Mouse (Mus musculus): ENCODE data around the gene Ptpru.
A peak's percentile ranks its signal among the peaks of the same experiment; 100 is the strongest.

Gene Ptpru

DNA sequence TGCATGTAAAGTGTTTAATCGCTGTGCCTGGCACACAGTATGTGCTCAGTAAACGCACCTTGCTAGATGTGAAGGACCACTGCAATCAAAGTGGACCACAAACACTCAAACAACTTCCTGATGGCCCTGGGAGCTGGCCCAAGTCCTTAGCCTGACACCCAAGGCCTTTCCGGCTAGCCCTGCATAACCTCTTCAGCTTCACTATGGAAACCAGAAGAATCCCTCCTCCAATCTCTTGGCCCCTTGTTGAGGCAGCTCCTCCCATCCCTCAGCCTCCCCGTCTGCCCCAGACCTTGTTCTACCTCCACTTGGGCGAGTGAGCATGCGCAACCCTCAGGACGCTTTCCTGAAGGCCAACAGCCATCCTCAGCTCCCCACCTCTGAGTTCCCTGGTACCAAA is 51.3 kb downstream of the Ptpru start:
- DNase-seq (ENCODE audit: low spot score in 2 of 2) = no peak

DNA sequence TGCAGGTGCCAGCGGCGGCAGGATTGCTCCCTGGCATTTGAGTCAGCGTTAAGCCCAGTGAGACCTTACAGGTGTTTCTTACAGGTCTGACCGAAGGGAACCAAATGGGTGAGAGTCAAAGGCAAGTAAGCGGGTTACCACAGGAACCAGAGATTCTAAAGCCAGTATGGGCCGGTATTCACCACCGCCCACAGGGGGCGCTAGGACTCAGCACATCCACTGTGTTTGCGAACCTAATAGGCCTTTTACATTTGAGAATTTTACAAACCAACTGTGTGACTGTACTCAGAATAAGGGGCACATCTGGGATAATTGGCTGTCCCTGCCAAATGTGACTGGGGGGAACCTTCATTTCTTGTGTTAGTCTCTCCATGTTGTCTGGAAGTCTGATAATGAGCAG is 54.1 kb downstream of the Ptpru start:
- peak in 1 of 2 experiments; percentile 48 for DNase-seq (ENCODE audit: low spot score in 2 of 2)

DNA sequence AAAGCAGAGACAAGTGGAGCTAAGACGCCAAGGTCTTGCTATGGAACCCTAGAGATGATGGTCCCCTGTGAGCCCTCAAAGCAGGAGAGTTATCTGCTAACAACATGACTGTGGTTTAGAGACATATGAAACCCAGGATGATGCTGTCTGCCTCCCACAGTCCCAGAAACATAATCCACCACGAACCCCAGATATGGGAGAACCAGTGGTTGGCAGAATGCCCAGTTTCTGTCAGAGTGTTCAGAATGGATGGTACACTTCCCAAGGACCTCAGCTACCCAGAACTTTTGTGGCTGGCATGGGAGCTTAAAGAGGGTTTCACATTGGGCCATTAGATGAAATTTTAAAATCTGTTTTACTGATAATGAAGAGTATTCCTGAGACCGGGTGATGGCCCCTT is 57.1 kb downstream of the Ptpru start:
- peak in 1 of 2 experiments; percentile 32 for DNase-seq (ENCODE audit: low spot score in 2 of 2)

DNA sequence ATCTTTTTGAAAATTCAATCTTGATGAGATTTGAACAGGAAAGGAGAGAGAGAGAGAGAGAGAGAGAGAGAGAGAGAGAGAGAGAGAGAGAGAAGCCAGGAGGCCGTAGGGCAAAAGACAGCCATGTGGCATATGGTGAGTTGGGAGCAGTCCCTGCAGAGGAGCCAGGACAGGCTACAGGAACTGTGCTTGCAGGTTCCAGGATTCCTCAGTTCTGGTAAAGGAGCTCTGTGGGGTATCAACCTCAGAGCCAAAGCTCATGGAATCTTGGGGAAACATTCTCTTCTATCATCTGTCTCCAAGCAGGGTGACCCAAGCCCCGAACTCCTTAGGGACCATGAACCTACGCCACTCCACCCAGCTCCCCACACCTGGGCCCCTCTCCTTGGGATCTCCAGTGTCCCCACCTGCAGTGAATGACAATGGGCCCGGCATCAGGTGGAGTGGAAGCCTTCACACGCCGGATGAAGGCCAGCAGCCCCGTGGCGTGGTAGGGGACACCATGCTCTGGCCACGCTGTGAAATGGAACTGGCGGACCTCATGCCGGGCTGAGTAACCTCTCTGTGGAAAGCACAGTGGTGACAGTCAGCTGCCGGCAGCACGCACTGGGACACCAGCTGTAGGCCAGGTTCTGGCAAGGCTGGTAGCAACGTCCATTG is 59.3 kb downstream of the Ptpru start:
- DNase-seq (ENCODE audit: low spot score in 2 of 2) = no peak

DNA sequence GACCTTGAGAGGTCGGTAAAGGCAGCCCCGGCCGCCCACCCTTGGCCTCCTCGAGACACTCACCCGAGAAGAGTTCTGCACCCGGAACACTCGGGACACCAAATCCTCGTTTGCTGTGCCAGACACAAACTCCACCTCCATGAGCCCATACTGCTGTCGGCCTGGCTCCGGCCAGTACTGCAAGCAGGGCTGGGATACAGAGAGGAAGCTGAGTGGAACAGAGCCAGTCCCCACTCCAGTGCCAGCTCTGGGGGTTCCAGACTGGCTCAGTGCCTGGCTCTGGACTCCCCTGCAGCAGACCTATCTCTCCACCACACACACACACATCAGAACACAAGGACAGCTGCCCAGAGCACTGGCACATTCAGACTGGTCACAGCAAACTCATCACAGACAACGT is 66.7 kb downstream of the Ptpru start:
- DNase-seq (ENCODE audit: low spot score in 2 of 2) = no peak

DNA sequence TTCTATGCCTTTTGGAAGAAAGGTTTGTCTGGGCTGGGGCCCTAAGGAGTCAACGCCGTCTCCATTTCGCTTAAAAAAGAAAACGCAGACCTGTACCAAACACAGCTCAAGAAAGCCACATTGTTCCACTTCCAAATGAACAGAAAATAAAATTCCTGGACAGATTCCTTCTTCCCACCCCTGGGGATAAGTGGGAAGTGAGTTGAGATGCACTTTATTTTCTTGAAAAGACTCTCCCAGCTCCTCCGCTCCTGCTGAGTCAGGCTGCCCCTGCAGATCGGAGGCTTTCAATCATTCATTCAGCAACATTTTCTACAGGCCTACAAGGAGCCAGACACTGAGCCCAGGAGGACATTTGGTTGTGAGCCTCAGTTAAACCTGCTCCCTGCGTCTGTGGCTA is 74.2 kb downstream of the Ptpru start:
- peak in 1 of 2 experiments; percentile 31 for DNase-seq (ENCODE audit: low spot score in 2 of 2)

DNA sequence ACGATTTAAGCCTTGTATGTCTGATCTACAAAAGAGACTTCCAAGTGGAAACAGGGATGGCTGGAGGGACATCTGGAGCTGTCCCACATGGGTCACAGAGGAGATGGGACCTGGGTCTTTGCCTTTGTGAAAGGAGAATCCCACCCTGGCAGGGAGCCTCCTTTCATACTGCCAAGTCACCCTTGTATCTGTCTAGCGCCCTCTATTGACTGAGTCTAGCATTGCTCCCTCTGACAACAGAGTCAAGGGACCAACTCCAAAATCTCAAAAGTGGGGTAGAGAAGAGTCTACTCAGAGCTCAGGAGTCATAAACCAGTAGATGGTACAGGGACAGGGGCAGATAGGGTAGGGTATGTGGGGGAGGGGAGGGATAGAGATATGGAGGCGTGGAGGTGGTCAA is 74.6 kb downstream of the Ptpru start:
- DNase-seq (ENCODE audit: low spot score in 2 of 2) = peak in 1 of 2 experiments; percentile 16

DNA sequence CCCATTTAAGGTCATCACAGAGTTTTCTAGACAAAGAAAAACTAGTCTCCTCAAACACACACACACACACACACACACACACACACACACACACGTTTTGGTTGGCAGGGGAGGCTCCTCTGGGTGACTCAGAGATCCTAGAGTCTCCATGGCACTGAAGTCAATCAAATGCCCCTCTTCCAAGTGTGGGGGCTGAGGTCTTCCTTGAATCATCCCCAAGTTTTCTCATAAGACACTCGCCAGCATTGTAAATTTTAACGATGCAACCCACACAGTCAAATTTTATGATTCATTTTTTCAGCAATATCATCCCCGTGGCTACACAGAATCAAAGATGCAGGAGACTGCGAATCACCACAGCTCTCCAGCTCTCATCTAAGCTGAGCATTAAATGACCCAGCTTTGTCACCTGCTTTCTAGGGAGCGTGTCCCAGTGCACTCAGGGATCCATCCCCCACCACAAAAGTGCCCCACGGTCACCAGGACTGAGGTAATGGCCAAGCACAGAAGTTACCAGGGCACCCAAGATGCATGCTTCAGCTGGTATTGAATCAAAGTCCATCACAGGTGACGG is 75.8 kb downstream of the Ptpru start:
- DNase-seq (ENCODE audit: low spot score in 2 of 2) = peak in 1 of 2 experiments; percentile 39

DNA sequence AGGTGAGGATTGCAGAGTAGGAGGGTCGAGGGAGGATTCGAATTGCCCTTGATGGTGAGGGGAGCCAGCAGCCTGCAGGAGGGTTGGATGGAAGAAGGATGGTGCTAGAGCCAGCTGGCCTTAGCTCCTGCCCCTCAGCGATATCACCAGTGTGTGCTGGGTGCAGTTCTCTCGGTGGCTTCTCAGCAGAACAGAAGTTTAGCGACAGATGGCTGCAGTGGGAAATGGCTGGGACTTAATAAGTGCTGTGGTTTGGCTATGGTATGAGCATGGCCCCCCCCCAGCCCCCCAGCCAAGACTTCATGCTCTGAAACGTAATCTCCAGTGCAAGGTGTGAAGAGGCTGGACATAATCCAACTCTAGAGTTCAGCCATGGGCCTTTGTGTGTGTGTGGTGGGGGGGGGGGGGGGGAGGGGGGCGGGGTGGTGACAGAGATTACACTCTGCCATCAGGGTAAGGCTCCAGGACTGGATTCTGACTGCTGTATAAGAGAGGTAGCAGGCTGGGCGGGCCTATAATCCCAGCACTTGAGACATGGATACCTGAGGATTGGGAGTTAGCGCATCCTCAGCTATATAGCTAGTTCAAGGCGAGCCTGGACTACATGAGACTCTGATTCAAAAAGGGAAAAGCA is 85.8 kb downstream of the Ptpru start:
- no peak for DNase-seq (ENCODE audit: low spot score in 2 of 2)

DNA sequence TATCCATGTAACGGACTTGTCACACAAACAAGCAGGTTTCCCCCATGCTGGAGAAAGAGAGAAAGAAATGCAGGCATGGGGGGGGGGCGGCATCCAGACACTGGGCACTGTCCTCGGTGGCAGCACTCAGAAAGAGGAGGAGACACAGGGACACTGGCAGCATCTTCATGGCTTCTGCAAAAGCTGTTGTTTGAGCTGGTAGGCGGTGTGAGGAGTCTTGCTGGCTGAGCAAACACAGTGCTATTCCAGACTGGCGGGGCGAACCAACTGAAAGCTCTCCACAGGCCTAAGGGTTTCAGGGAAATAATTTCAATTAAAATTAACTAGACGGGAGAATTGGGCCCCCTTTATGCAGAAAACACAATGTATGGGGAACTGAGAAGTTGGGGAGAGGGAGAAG is 86.5 kb downstream of the Ptpru start:
- peak; percentile 47 to 57 for DNase-seq (ENCODE audit: low spot score in 2 of 2)

DNA sequence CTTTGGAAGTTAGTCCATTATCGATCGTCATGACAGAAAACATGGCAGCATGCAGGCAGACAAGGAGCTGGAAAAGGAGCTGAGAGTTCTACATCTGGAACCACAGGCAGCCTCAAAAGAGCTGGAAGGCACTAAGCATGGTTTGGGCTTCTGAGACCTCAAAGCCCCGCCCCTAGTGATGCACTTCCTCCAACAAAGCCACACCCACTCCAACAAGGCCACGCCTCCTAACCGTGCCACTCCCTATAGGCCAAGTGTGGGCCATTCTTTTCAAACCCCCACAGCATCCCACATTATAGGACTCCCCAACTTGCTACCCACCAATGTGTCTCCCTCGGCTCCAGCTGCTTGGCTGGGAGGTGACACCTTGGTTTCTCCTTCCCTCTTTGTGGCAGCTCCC is 88.3 kb downstream of the Ptpru start:
- no peak for DNase-seq (ENCODE audit: low spot score in 2 of 2)

DNA sequence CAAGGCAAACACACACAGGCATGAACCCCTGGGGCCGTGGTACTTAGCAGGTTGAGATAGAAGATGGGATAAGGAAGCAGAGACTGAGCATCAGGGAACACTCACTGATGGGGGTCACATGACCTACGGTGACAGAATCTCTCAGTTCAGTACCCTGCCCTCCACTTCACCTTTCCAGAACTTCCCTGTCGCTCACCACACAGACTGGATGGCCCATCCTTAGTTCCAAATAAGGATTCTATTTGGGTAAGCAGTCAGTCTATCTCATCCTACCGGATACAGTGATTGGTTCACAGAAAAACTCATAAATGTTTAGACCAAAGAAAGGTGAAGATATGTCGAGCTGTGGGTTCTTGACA is 93.4 kb downstream of the Ptpru start:
- DNase-seq (ENCODE audit: low spot score in 2 of 2) = no peak

DNA sequence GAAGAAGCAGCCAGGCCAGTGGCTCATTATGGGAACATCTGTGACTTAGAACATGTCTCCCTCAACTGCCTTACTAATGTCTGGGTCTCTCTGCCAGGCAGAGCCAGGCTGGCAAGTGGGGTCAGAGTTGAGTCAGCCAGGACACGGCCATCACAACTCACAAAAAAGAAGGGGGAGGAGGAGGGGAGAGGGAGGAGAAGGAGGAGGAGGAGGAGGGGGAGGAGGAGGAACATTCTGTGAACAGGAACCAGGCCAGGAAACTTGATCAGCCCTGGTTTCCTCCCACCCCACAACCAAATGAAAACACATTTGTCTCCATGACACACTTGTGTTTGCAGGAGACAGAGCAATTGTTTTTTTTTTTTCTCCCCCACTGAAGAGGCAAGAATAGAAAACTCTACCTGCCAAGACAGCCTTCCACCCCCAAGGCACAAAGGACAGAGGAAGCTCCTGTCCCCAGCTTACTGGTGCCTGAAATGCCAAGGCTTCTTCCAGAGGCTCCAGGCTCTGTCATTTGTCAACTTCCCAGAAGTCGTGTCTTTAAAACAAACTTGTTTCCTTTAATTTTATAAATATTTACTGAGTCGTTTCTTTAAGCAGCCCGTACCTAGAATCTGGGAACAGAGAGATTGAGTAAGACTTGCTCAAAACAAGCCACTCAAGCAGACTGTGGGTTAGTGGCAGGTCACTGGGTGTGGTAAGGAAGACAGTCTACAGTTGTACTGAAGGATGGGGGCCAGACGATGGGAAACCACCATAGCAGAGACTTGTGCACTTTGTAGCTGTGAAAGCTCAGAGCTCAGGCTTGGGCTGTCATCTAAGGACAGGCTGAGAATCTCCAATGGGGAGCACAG is 94.0 kb downstream of the Ptpru start:
- no peak for DNase-seq (ENCODE audit: low spot score in 2 of 2)

DNA sequence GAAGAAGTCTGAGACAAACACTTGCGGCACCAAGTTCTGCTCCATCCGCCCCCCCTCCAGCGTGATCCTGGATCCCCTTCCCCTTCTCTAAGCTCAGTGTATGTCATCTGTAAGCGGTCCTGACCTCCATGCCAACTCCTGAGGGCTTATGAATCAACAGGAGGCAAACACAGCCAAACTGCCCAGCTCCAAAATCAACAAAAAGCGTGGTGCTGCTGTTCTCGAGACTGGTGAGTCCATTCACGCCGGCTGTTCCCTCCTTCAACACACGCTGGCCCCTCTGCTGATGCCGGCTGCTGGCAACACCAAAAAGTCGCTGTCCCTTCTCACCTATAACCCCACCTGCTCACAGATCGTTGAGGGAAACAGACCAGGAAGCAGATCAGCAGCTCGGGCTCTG is 95.1 kb downstream of the Ptpru start:
- no peak for DNase-seq (ENCODE audit: low spot score in 2 of 2)

DNA sequence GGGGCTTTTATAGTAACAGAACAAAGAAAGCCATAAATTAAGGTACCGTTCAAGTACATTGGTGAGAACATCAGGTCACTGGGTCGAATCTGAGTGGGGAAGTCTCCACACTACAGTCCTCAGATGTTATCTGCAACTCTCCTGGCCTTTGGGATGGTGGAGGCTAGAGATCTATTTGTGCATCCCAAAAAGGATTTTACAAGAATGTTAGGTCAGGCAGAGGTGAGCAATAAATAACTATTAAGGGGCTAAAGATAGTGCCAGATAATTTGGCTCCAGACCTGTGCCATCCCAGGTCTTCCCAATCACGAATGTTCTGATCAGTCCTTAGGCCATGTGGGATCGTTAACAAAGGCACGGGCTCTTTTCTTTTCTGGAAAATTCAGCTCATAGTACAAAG is 97.5 kb downstream of the Ptpru start:
- DNase-seq (ENCODE audit: low spot score in 2 of 2) = no peak

DNA sequence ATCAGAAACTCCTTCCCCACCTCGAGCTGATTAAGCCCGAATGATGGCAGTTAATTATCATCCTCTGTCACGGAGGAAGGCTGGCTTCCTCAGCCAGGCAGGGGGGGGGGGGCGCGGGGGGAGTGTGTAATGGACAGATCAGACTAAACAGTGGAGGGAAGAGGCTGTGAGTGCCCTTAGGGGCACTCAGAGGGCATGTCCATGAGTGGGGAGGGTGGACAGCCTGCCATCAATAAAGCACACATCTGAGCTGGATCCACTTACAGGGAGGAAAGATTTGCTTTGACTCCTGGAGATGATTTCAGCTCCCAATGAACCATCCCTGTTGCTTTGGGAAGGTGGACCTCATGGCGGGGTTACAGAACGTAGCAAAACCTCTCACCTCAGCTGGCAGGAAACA is 109.5 kb downstream of the Ptpru start:
- DNase-seq (ENCODE audit: low spot score in 2 of 2) = no peak

DNA sequence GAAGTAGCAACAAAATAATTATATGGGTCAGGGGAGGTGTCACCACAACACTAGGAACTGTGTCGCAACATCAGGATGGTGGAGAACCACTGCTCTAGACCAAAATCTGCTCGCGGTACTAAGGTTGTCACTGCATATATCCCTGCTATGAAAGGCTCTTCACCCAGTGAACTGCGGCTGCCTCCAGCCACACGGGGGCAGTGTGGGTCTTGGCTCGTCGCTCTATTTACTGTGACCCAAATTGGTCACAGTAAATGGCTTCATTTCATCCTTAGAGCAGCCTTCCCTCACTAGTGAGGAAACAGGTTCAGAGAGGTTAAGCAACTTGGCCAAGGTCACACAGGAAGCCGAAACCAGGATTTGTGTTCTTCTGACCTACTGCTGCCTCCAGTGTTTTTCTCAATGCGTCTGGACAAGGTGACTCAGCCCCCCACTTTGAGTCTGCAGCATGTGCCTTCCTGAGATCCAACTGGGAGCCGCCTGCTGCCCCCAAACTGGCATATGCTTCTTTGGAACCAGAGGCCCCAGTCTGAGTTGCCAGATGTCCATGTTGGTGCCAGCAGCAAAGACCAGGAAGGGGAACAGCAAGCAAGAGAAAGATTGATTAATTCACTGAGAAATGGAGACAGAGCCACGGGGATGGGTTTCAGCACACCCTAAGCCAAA is 114.5 kb downstream of the Ptpru start:
- peak; percentile 58 to 61 for DNase-seq (ENCODE audit: low spot score in 2 of 2)

DNA sequence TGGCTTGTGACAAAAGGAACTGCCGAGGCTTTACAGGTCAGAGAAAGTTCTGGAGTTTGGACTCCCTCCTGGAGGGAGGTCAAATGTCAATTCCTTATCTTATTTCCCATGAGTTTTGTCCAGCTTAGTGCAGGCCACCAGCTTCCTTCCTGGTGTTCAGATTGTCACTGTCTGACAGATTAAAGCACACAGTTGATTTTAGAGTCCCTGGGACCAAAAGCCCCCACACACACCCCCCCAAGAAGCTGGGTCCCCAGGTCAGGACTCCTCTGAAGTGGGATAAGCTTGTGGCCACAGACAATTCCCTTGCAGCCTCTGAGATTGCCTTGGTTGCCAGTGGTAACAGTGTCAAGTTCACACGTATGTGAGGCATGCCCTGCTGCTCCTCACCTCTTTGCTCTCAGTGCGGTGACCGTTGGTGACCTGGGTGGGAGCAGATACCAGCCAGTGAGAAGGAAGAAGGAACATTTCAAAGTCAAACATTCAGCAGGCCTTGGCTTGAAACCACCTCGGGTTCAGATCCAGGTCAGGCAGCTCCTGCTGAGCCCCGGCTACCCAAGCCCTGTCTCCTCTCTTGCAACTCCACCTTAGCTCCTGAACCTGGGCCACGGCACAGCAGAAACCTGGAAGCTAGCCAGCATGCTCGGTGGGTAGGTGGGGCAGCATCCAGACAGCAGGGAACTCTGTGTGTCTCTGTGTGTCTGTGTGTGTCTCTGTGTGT is 115.8 kb downstream of the Ptpru start:
- DNase-seq (ENCODE audit: low spot score in 2 of 2) = no peak

DNA sequence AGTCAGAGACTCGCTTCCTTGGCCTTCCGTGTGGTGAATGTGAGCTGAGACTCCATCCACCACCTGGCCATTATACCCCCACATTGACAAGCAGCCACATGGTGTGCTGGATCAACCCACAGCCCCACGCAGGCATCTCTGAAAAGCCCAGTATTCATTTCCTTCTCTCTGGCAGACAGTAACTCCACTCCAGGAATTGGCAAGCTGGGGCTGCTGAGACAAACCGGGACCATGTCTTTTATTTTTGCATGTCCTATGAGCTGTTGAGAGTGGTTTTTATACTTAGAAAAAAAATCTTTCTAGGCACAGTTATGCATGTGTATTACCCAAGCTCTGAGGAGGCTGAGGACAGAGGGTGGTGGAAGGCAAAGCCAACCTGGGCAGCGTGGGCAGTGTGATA is 118.9 kb downstream of the Ptpru start:
- peak; percentile 57 to 69 for DNase-seq (ENCODE audit: low spot score in 2 of 2)
